Mouse (Mus musculus): ENCODE results near the gene Gm13090. TPM values are rescaled to one million over a fixed set of nuclear protein-coding genes. Genes with fewer than 3 reads are reported as not detected.

Gm13090 gene
- polyA plus RNA-seq, 1 experiment from 2014 or later = not detected

- no peaks in the 10 kb centered on the region for H3K27me3 ChIP-seq (replicated peaks)
- no peak for ATAC-seq (ENCODE audit: low FRiP score)
- WGBS = 82% methylated on average over 4 of the region's 4 CpGs
- H3K4me3 ChIP-seq (replicated peaks) = no peak overlapping the region
- no peaks in the 10 kb centered on the region for H3K9me3 ChIP-seq (replicated peaks)
- no peak overlapping the region for H3K27ac ChIP-seq (replicated peaks)
- no peak overlapping the region for H3K9ac ChIP-seq (replicated peaks)
- no peaks in the 10 kb centered on the region for H3K4me1 ChIP-seq
- H3K4me2 ChIP-seq = no peak overlapping the region
- peaks cover 79% of the 10 kb centered on the region for H3K36me3 ChIP-seq
Measured at GRCm38 (mm10) chr4:151068751-151069150, 20.6 kb upstream of the Gm13090 start.

GRCm38 (mm10) chr4:151070962-151071361, 18.4 kb upstream of the Gm13090 start:
- Histone ChIP-seq H3K27me3 (replicated peaks) (no peaks in the 10 kb centered on the region), H3K4me3 (replicated peaks) (no peak overlapping the region), H3K4me2 (no peak overlapping the region), H3K36me3 (peaks cover 95% of the 10 kb centered on the region), H3K9me3 (replicated peaks) (no peaks in the 10 kb centered on the region), H3K27ac (replicated peaks) (no peak overlapping the region), H3K4me1 (no peaks in the 10 kb centered on the region), H3K9ac (replicated peaks) (no peak overlapping the region)
- WGBS = 91% methylated on average over 7 of the region's 7 CpGs
- no peak for ATAC-seq (ENCODE audit: low FRiP score)

- Histone ChIP-seq H3K4me1 (no peaks in the 10 kb centered on the region), H3K9ac (replicated peaks) (no peak overlapping the region), H3K27me3 (replicated peaks) (no peaks in the 10 kb centered on the region), H3K4me3 (replicated peaks) (no peak overlapping the region), H3K9me3 (replicated peaks) (no peaks in the 10 kb centered on the region), H3K36me3 (peaks cover 96% of the 10 kb centered on the region), H3K27ac (replicated peaks) (no peak overlapping the region), H3K4me2 (no peak overlapping the region)
- ATAC-seq (ENCODE audit: low FRiP score) = peak; percentile 84
- WGBS = 56% methylated on average over 13 of the region's 13 CpGs
Measured at GRCm38 (mm10) chr4:151073108-151073744, 16.1 kb upstream of the Gm13090 start.

GRCm38 (mm10) chr4:151074817-151075216, 14.6 kb upstream of the Gm13090 start:
- no peaks in the 10 kb centered on the region for H3K9me3 ChIP-seq (replicated peaks)
- no peaks in the 10 kb centered on the region for H3K4me1 ChIP-seq

GRCm38 (mm10) chr4:151081355-151081754, 8.0 kb upstream of the Gm13090 start:
- WGBS = 66% methylated on average over 2 of the region's 2 CpGs
- ATAC-seq (ENCODE audit: low FRiP score) = no peak
- Histone ChIP-seq H3K4me2 (no peak overlapping the region), H3K9ac (replicated peaks) (no peak overlapping the region), H3K36me3 (peaks cover 97% of the 10 kb centered on the region), H3K4me3 (replicated peaks) (no peak overlapping the region), H3K27ac (replicated peaks) (no peak overlapping the region), H3K9me3 (replicated peaks) (no peaks in the 10 kb centered on the region), H3K27me3 (replicated peaks) (no peaks in the 10 kb centered on the region), H3K4me1 (peaks cover 10% of the 10 kb centered on the region; the same call in 1 of the 2 replicates)

More at GRCm38 (mm10) chr4:151074817-151075216, 14.6 kb upstream of the Gm13090 start:
- ATAC-seq (ENCODE audit: low FRiP score) = no peak
- no peak overlapping the region for H3K9ac ChIP-seq (replicated peaks)
- H3K4me2 ChIP-seq = no peak overlapping the region
- no peaks in the 10 kb centered on the region for H3K27me3 ChIP-seq (replicated peaks)
- H3K27ac ChIP-seq (replicated peaks) = no peak overlapping the region
- 95% methylated on average over 15 of the region's 15 CpGs for WGBS
- no peak overlapping the region for H3K4me3 ChIP-seq (replicated peaks)
- peaks cover 97% of the 10 kb centered on the region for H3K36me3 ChIP-seq

GRCm38 (mm10) chr4:151081977-151082376, 7.4 kb upstream of the Gm13090 start:
- 92% methylated on average over 13 of the region's 13 CpGs for WGBS
- Histone ChIP-seq H3K27ac (replicated peaks) (no peak overlapping the region), H3K27me3 (replicated peaks) (no peaks in the 10 kb centered on the region), H3K9me3 (replicated peaks) (no peaks in the 10 kb centered on the region), H3K9ac (replicated peaks) (no peak overlapping the region), H3K4me2 (no peak overlapping the region), H3K4me3 (replicated peaks) (no peak overlapping the region), H3K4me1 (peaks cover 12% of the 10 kb centered on the region; the same call in 1 of the 2 replicates), H3K36me3 (peaks cover 92% of the 10 kb centered on the region)
- ATAC-seq (ENCODE audit: low FRiP score) = no peak

- no peak overlapping the region for H3K4me2 ChIP-seq
- no peak for ATAC-seq (ENCODE audit: low FRiP score)
- peaks cover 12% of the 10 kb centered on the region; the same call in 1 of the 2 replicates for H3K4me1 ChIP-seq
- H3K27me3 ChIP-seq (replicated peaks) = no peaks in the 10 kb centered on the region
- H3K9ac ChIP-seq (replicated peaks) = no peak overlapping the region
- 52% methylated on average over 5 of the region's 5 CpGs for WGBS
- H3K4me3 ChIP-seq (replicated peaks) = no peak overlapping the region
- H3K27ac ChIP-seq (replicated peaks) = peak overlapping the region; percentile 28; the same call in 1 of the 2 replicates
- H3K9me3 ChIP-seq (replicated peaks) = no peaks in the 10 kb centered on the region
- peaks cover 88% of the 10 kb centered on the region for H3K36me3 ChIP-seq
Measured at GRCm38 (mm10) chr4:151083027-151083426, 6.3 kb upstream of the Gm13090 start.

GRCm38 (mm10) chr4:151087358-151087757, 2.0 kb upstream of the Gm13090 start:
- no peak for ATAC-seq (ENCODE audit: low FRiP score)
- H3K4me2 ChIP-seq = no peak overlapping the region
- peaks cover 52% of the 10 kb centered on the region for H3K36me3 ChIP-seq
- no peaks in the 10 kb centered on the region for H3K9me3 ChIP-seq (replicated peaks)
- no peak overlapping the region for H3K27ac ChIP-seq (replicated peaks)
- H3K4me3 ChIP-seq (replicated peaks) = no peak overlapping the region
- no peak overlapping the region for H3K9ac ChIP-seq (replicated peaks)
- H3K27me3 ChIP-seq (replicated peaks) = no peaks in the 10 kb centered on the region
- 100% methylated on average over 1 of the region's 1 CpGs for WGBS
- peaks cover 32% of the 10 kb centered on the region for H3K4me1 ChIP-seq

GRCm38 (mm10) chr4:151088819-151089218, 551 bp upstream of the Gm13090 start:
- H3K9ac ChIP-seq (replicated peaks) = no peak overlapping the region
- 95% methylated on average over 14 of the region's 14 CpGs for WGBS
- no peak overlapping the region for H3K4me3 ChIP-seq (replicated peaks)
- H3K27me3 ChIP-seq (replicated peaks) = no peaks in the 10 kb centered on the region
- H3K4me2 ChIP-seq = no peak overlapping the region
- peaks cover 40% of the 10 kb centered on the region for H3K36me3 ChIP-seq
- H3K27ac ChIP-seq (replicated peaks) = no peak overlapping the region
- H3K9me3 ChIP-seq (replicated peaks) = no peaks in the 10 kb centered on the region
- no peak for ATAC-seq (ENCODE audit: low FRiP score)
- peaks cover 25% of the 10 kb centered on the region for H3K4me1 ChIP-seq

GRCm38 (mm10) chr4:151095207-151095606, 5.8 kb downstream of the Gm13090 start:
- no peak overlapping the region for H3K27ac ChIP-seq (replicated peaks)
- peaks cover 52% of the 10 kb centered on the region for H3K4me1 ChIP-seq
- H3K27me3 ChIP-seq (replicated peaks) = no peaks in the 10 kb centered on the region
- no peak for ATAC-seq (ENCODE audit: low FRiP score)
- WGBS = 34% methylated on average over 2 of the region's 2 CpGs
- H3K4me2 ChIP-seq = no peak overlapping the region
- no peak overlapping the region for H3K4me3 ChIP-seq (replicated peaks)
- H3K9me3 ChIP-seq (replicated peaks) = no peaks in the 10 kb centered on the region
- no peak overlapping the region for H3K9ac ChIP-seq (replicated peaks)
- H3K36me3 ChIP-seq = peaks cover 6% of the 10 kb centered on the region; the same call in 1 of the 2 replicates

- WGBS = 79% methylated on average over 18 of the region's 18 CpGs
Measured at GRCm38 (mm10) chr4:151096334-151097103, 7.1 kb downstream of the Gm13090 start.

GRCm38 (mm10) chr4:151097104-151097438, 7.7 kb downstream of the Gm13090 start:
- no peaks in the 10 kb centered on the region for H3K27me3 ChIP-seq (replicated peaks)
- H3K27ac ChIP-seq (replicated peaks) = no peak overlapping the region
- ATAC-seq (ENCODE audit: low FRiP score) = no peak
- no peak overlapping the region for H3K9ac ChIP-seq (replicated peaks)
- H3K4me1 ChIP-seq = peaks cover 55% of the 10 kb centered on the region
- H3K4me3 ChIP-seq (replicated peaks) = no peak overlapping the region
- no peaks in the 10 kb centered on the region for H3K9me3 ChIP-seq (replicated peaks)
- H3K36me3 ChIP-seq = peaks cover 6% of the 10 kb centered on the region; the same call in 1 of the 2 replicates
- no peak overlapping the region for H3K4me2 ChIP-seq
- 88% methylated on average over 11 of the region's 11 CpGs for WGBS

More at GRCm38 (mm10) chr4:151096334-151097103, 7.1 kb downstream of the Gm13090 start:
- ATAC-seq (ENCODE audit: low FRiP score) = no peak
- no peak overlapping the region for H3K4me3 ChIP-seq (replicated peaks)
- no peak overlapping the region for H3K4me2 ChIP-seq
- H3K27ac ChIP-seq (replicated peaks) = no peak overlapping the region
- H3K36me3 ChIP-seq = peaks cover 6% of the 10 kb centered on the region; the same call in 1 of the 2 replicates
- peaks cover 51% of the 10 kb centered on the region for H3K4me1 ChIP-seq
- H3K9ac ChIP-seq (replicated peaks) = no peak overlapping the region
- H3K27me3 ChIP-seq (replicated peaks) = no peaks in the 10 kb centered on the region
- no peaks in the 10 kb centered on the region for H3K9me3 ChIP-seq (replicated peaks)
